Mouse (Mus musculus) hindbrain, embryonic 10.5 days (tissue): ENCODE data around the gene Luc7l3. TPM values are rescaled to one million over a fixed set of nuclear protein-coding genes. Genes with fewer than 3 reads are reported as not detected.

Experiments
- DNase-seq: peaks from one replicate; pipeline ENCODE4 v3.0.0-alpha.2; 2017; ENCODE audit warnings: low spot score
- H3K27ac ChIP-seq: fragments of 300-500 bp; sonication (generic); 2 replicates; pipeline ENCODE4 v1.5.1; 2016; ENCODE audit warnings: mild to moderate bottlenecking, moderate library complexity
- H3K27me3 ChIP-seq: fragments of 300-500 bp; sonication (generic); 2 replicates; pipeline ENCODE4 v1.6.1; 2016; ENCODE audit warnings: mild to moderate bottlenecking; ENCODE audit not compliant: poor library complexity, insufficient read depth, severe bottlenecking
- H3K36me3 ChIP-seq: fragments of 300-500 bp; sonication (generic); 2 replicates; pipeline ENCODE4 v1.6.1; 2016; ENCODE audit warnings: mild to moderate bottlenecking, moderate library complexity
- H3K4me1 ChIP-seq: fragments of 300-500 bp; sonication (generic); replicated peaks from 2 replicates; pipeline ENCODE4 v1.6.1; 2016; ENCODE audit warnings: mild to moderate bottlenecking
- H3K4me3 ChIP-seq: fragments of 300-500 bp; sonication (generic); 2 replicates; pipeline ENCODE4 v1.5.1; 2016; ENCODE audit warnings: mild to moderate bottlenecking, moderate library complexity
- H3K9me3 ChIP-seq: fragments of 300-500 bp; sonication (generic); 2 replicates; pipeline ENCODE4 v1.6.1; 2016; ENCODE audit warnings: mild to moderate bottlenecking, moderate library complexity
- WGBS: fragments of 180-500 bp; shearing (Covaris S2); methylation state at CpG from one replicate; pipeline ENCODE4 v1.1.7; 2016; 5-methylcytosine and 5-hydroxymethylcytosine counted together
- polyA plus RNA-seq: library from polyadenylated mRNA; unstranded; fragments of >200 nt; fragmentation: Nextera tagmentation; extraction: Ambion mirVana; gene quantifications from 2 replicates; pipeline ENCODE4 v1.2.1, GENCODE M21; 2016

The Luc7l3 gene
- polyA plus RNA-seq, 1 experiment from 2014 or later: 72.3 TPM

- H3K4me3 ChIP-seq: no peak overlapping the region
- H3K4me1 ChIP-seq: peaks cover 36% of the 10 kb centered on the region
- no peak for DNase-seq
- no peaks in the 10 kb centered on the region for H3K9me3 ChIP-seq
- H3K36me3 ChIP-seq: peaks cover 31% of the 10 kb centered on the region
- H3K27ac ChIP-seq: no peak overlapping the region
- no peaks in the 10 kb centered on the region for H3K27me3 ChIP-seq
- 95% methylated on average over 6 of the region's 6 CpGs for WGBS
Observed at GRCm38 (mm10) chr11:94332726-94333125, 10.9 kb upstream of the Luc7l3 start.

GRCm38 (mm10) chr11:94330211-94330610, 8.4 kb upstream of the Luc7l3 start:
- H3K36me3 ChIP-seq: peaks cover 13% of the 10 kb centered on the region
- no peak for DNase-seq
- H3K27ac ChIP-seq: no peak overlapping the region
- H3K4me3 ChIP-seq: no peak overlapping the region
- 96% methylated on average over 3 of the region's 3 CpGs for WGBS
- H3K4me1 ChIP-seq: peaks cover 46% of the 10 kb centered on the region
- no peaks in the 10 kb centered on the region for H3K9me3 ChIP-seq
- no peaks in the 10 kb centered on the region for H3K27me3 ChIP-seq

GRCm38 (mm10) chr11:94329270-94329891, 7.6 kb upstream of the Luc7l3 start:
- DNase-seq: peak; percentile 53
- 51% methylated on average over 4 of the region's 4 CpGs for WGBS
- Histone ChIP-seq H3K27me3 (no peaks in the 10 kb centered on the region), H3K4me1 (peaks cover 46% of the 10 kb centered on the region), H3K36me3 (peaks cover 5% of the 10 kb centered on the region), H3K9me3 (no peaks in the 10 kb centered on the region), H3K27ac (no peak overlapping the region), H3K4me3 (no peak overlapping the region)

- WGBS: 2% methylated on average over 10 of the region's 10 CpGs
- DNase-seq: no peak
- H3K27me3 ChIP-seq: no peaks in the 10 kb centered on the region
- H3K4me1 ChIP-seq: peaks cover 46% of the 10 kb centered on the region
- H3K4me3 ChIP-seq: peak overlapping the region; percentile 83
- H3K27ac ChIP-seq: peak overlapping the region; percentile 98
- no peaks in the 10 kb centered on the region for H3K36me3 ChIP-seq
- no peaks in the 10 kb centered on the region for H3K9me3 ChIP-seq
Observed at GRCm38 (mm10) chr11:94328644-94329025, 6.8 kb upstream of the Luc7l3 start.

- Histone ChIP-seq H3K9me3 (no peaks in the 10 kb centered on the region), H3K4me3 (peak within 1 kb of the TSS; percentile 83), H3K4me1 (peaks cover 47% of the 10 kb centered on the region), H3K27ac (peak within 1 kb of the TSS; percentile 98), H3K27me3 (no peaks in the 10 kb centered on the region), H3K36me3 (no peaks in the 10 kb centered on the region)
- WGBS: under 1% methylated on average over 78 of the region's 78 CpGs
- peak; percentile 92 for DNase-seq
Observed at GRCm38 (mm10) chr11:94327693-94328643, 6.2 kb upstream of the Luc7l3 start, which contains the start of gene Ankrd40. Gene Ankrd40 (plus strand): TSS chr11:94328001.

GRCm38 (mm10) chr11:94326961-94327411, 5.2 kb upstream of the Luc7l3 start:
- 3% methylated on average over 10 of the region's 10 CpGs for WGBS
- Histone ChIP-seq H3K4me1 (peaks cover 57% of the 10 kb centered on the region), H3K9me3 (no peaks in the 10 kb centered on the region)

GRCm38 (mm10) chr11:94324618-94325017, 2.8 kb upstream of the Luc7l3 start:
- DNase-seq: no peak
- H3K4me3 ChIP-seq: no peak overlapping the region
- WGBS: 84% methylated on average over 5 of the region's 5 CpGs
- H3K36me3 ChIP-seq: peaks cover 5% of the 10 kb centered on the region
- no peaks in the 10 kb centered on the region for H3K27me3 ChIP-seq
- no peak overlapping the region for H3K27ac ChIP-seq
- H3K9me3 ChIP-seq: no peaks in the 10 kb centered on the region
- peaks cover 48% of the 10 kb centered on the region for H3K4me1 ChIP-seq

More at GRCm38 (mm10) chr11:94326961-94327411, 5.2 kb upstream of the Luc7l3 start:
- peak; percentile 56 for DNase-seq
- no peaks in the 10 kb centered on the region for H3K36me3 ChIP-seq
- no peaks in the 10 kb centered on the region for H3K27me3 ChIP-seq
- H3K4me3 ChIP-seq: peak overlapping the region; percentile 83
- H3K27ac ChIP-seq: peak overlapping the region; percentile 98

- WGBS: 88% methylated on average over 5 of the region's 5 CpGs
- peaks cover 17% of the 10 kb centered on the region for H3K36me3 ChIP-seq
- DNase-seq: no peak
- H3K27me3 ChIP-seq: no peaks in the 10 kb centered on the region
- H3K4me1 ChIP-seq: peaks cover 38% of the 10 kb centered on the region
- no peaks in the 10 kb centered on the region for H3K9me3 ChIP-seq
- no peak overlapping the region for H3K4me3 ChIP-seq
- H3K27ac ChIP-seq: peak overlapping the region; percentile 99; the same call in 1 of the 2 replicates
Observed at GRCm38 (mm10) chr11:94323271-94323925, 1.6 kb upstream of the Luc7l3 start.

- H3K27ac ChIP-seq: peak overlapping the region; percentile 99
- peak overlapping the region; percentile 90 for H3K4me3 ChIP-seq
- H3K9me3 ChIP-seq: no peaks in the 10 kb centered on the region
- H3K4me1 ChIP-seq: peaks cover 39% of the 10 kb centered on the region
- DNase-seq: no peak
- H3K36me3 ChIP-seq: peaks cover 25% of the 10 kb centered on the region
- 37% methylated on average over 5 of the region's 5 CpGs for WGBS
- no peaks in the 10 kb centered on the region for H3K27me3 ChIP-seq
Observed at GRCm38 (mm10) chr11:94322636-94323035, 848 bp upstream of the Luc7l3 start.

- Histone ChIP-seq H3K27me3 (no peaks in the 10 kb centered on the region), H3K4me3 (peak overlapping the region; percentile 90), H3K9me3 (no peaks in the 10 kb centered on the region), H3K4me1 (peaks cover 43% of the 10 kb centered on the region), H3K27ac (peak overlapping the region; percentile 99), H3K36me3 (peaks cover 32% of the 10 kb centered on the region)
- under 1% methylated on average over 67 of the region's 67 CpGs for WGBS
- no peak for DNase-seq
Observed at GRCm38 (mm10) chr11:94320969-94321930, 538 bp downstream of the Luc7l3 start.

GRCm38 (mm10) chr11:94318056-94318455, 3.7 kb downstream of the Luc7l3 start:
- H3K27ac ChIP-seq: no peak overlapping the region
- 93% methylated on average over 5 of the region's 5 CpGs for WGBS
- no peak overlapping the region for H3K4me3 ChIP-seq
- H3K9me3 ChIP-seq: no peaks in the 10 kb centered on the region
- DNase-seq: no peak
- H3K36me3 ChIP-seq: peaks cover 38% of the 10 kb centered on the region
- H3K27me3 ChIP-seq: no peaks in the 10 kb centered on the region
- peaks cover 49% of the 10 kb centered on the region for H3K4me1 ChIP-seq

GRCm38 (mm10) chr11:94317515-94317914, 4.3 kb downstream of the Luc7l3 start:
- 81% methylated on average over 4 of the region's 4 CpGs for WGBS
- Histone ChIP-seq H3K27ac (no peak overlapping the region), H3K4me1 (peaks cover 47% of the 10 kb centered on the region), H3K4me3 (no peak overlapping the region), H3K36me3 (peaks cover 40% of the 10 kb centered on the region), H3K27me3 (no peaks in the 10 kb centered on the region), H3K9me3 (no peaks in the 10 kb centered on the region)
- no peak for DNase-seq
